Comparison of ENCODE assay signal across 26 mouse cellular contexts in the genomic region with DNA sequence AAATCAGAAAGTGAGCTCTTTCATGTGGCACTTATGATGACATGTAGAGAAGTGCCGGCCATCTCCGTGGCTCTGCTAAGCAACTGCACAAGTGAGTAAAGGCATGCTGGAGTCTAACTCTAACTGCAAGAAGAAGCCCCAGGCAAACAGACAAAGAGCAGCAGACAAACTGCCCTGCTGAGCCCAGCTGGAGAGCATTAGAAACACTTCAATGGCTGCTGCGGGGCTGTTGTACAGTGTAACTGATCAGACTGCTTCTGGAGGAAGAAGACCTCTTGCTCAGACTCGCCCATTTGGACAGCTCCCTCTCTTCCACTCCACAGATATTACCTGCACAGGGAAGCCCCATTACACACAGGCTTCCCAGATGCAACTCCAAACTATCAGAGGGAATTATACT. TPM values are rescaled to one million over a fixed set of nuclear protein-coding genes. Genes with fewer than 3 reads are reported as not detected.
DNase-seq lines count a peak whose midpoint lies in the region; ATAC-seq and TF ChIP-seq lines count a peak whose summit lies in the region.
"Had no signal": no experiment of that assay in that cellular context is flagged by ENCODE, and none has a peak within 500 bp of the region (broad histone marks: within the 10 kb centered on the region; RNA-seq: fewer than 3 reads in every experiment).

No protein-coding gene starts in this region.

- WGBS in hindbrain, embryonic 14.5 days, result 20% methylated on average over 4 of the region's 4 CpGs
- 85% methylated on average over 4 of the region's 4 CpGs for WGBS in heart, adult 2 months

- no peak for ATAC-seq in hindbrain, embryonic 14.5 days (ENCODE audit: low FRiP score)
- ATAC-seq: forebrain, embryonic 14.5 days; intestine, embryonic 16.5 days; liver, embryonic 12.5 days; midbrain, embryonic 16.5 days had no signal

- no peak for TF ChIP-seq EP300 in heart, adult 2 months (IDR thresholded peaks at IDR 0.05; ENCODE audit: insufficient read depth, low read depth, low read length)

- no peaks in the 10 kb centered on the region for H3K9me3 ChIP-seq in hindbrain, embryonic 14.5 days (ENCODE audit: control insufficient read depth, low read length)
- H3K9me3 ChIP-seq: embryonic facial prominence, embryonic 15.5 days; hindbrain, embryonic 15.5 days; limb, embryonic 12.5 days; liver, embryonic 12.5 days had no signal

- H3K27me3 ChIP-seq in hindbrain, embryonic 14.5 days (ENCODE audit: control insufficient read depth, insufficient read depth, low read length), result no peaks in the 10 kb centered on the region
- no peaks in the 10 kb centered on the region for H3K27me3 ChIP-seq in heart, adult 2 months (ENCODE audit: control insufficient read depth, insufficient read depth, low read length)
- H3K27me3 ChIP-seq: embryonic facial prominence, embryonic 15.5 days; hindbrain, embryonic 15.5 days; limb, embryonic 12.5 days; liver, embryonic 12.5 days had no signal

- intact Hi-C loops in left cerebral cortex, postnatal 4 days (cut with DNase I), result loop anchor here (10.0 kb wide), 1 partner anchor 143 kb away; a partner anchor contains a TSS
- intact Hi-C loops in left cerebral cortex, postnatal 10 days (cut with DNase I), result no loop called here
- intact Hi-C loops in heart, adult 2 months (cut with DNase I), result no loop called here

- peaks cover under 1% of the 10 kb centered on the region for H3K4me1 ChIP-seq in hindbrain, embryonic 14.5 days (replicated peaks; ENCODE audit: control insufficient read depth, insufficient read depth, low read length)
- H3K4me1 ChIP-seq in heart, adult 2 months (ENCODE audit: control insufficient read depth, insufficient read depth, low read length), result no peaks in the 10 kb centered on the region

- TF ChIP-seq POLR2A in heart, adult 2 months (IDR thresholded peaks at IDR 0.05; ENCODE audit: insufficient read depth, low read depth, low read length), result no peak

- H3K4me2 ChIP-seq in hindbrain, embryonic 14.5 days (replicated peaks), result no peak overlapping the region
- H3K4me2 ChIP-seq: embryonic facial prominence, embryonic 15.5 days; heart, embryonic 11.5 days; hindbrain, embryonic 15.5 days; limb, embryonic 12.5 days; liver, embryonic 12.5 days had no signal

- DNase-seq in cerebellum, adult 9-11 months, result peak; percentile 11
- no peak for DNase-seq in cerebellum, postnatal 14 days
- peak; percentile 58 for DNase-seq in left cerebral cortex, postnatal 4 days
- no peak for DNase-seq in left cerebral cortex, postnatal 10 days (ENCODE audit: extremely low spot score in 1 of 2, low spot score in 2 of 2)
- DNase-seq in hindbrain, embryonic 14.5 days (ENCODE audit: low spot score), result no peak
- peak; percentile 50 for DNase-seq in retina, embryonic 14.5 days (ENCODE audit: low spot score)
- DNase-seq in natural killer cell, adult 2 months (ENCODE audit: low spot score in 2 of 2), result no peak
- no peak for DNase-seq in heart, adult 2 months
- DNase-seq: adrenal gland, postnatal 25 days; cerebellum, adult 9-10 months; embryo, embryonic 11 days; gastrocnemius, adult 2 months; kidney, adult 9 months; kidney, postnatal 14 days; lung, adult 18-20 months; lung, postnatal 14 days; thymus, adult 2 months had no signal

- peaks cover 77% of the 10 kb centered on the region for H3K36me3 ChIP-seq in hindbrain, embryonic 14.5 days (replicated peaks; ENCODE audit: control insufficient read depth, insufficient read depth)
- no peaks in the 10 kb centered on the region for H3K36me3 ChIP-seq in heart, adult 2 months (ENCODE audit: control insufficient read depth, insufficient read depth, low read length)

- H3K79me2 ChIP-seq in heart, adult 2 months (replicated peaks; ENCODE audit: control insufficient read depth, insufficient read depth, low read length), result no peaks in the 10 kb centered on the region

- H3K4me3 ChIP-seq in hindbrain, embryonic 14.5 days (replicated peaks; ENCODE audit: low read length), result no peak overlapping the region
- no peak overlapping the region for H3K4me3 ChIP-seq in heart, adult 2 months
- H3K4me3 ChIP-seq: embryonic facial prominence, embryonic 15.5 days; gastrocnemius, adult 2 months; hindbrain, embryonic 15.5 days; limb, embryonic 12.5 days; liver, embryonic 12.5 days had no signal

- 0 out of 2 replicates have a peak overlapping the region, but pooled peaks have one; percentile 3 for H3K9ac ChIP-seq in hindbrain, embryonic 14.5 days
- H3K9ac ChIP-seq in heart, adult 2 months (ENCODE audit: low read depth, low read length), result no peak overlapping the region
- H3K9ac ChIP-seq: embryonic facial prominence, embryonic 15.5 days; hindbrain, embryonic 15.5 days; limb, embryonic 12.5 days; liver, embryonic 12.5 days had no signal

- TF ChIP-seq CTCF in heart, adult 2 months (IDR thresholded peaks at IDR 0.05), result no peak

- H3K27ac ChIP-seq in hindbrain, embryonic 14.5 days, result no peak overlapping the region
- no peak overlapping the region for H3K27ac ChIP-seq in heart, adult 2 months
- H3K27ac ChIP-seq: embryonic facial prominence, embryonic 15.5 days; gastrocnemius, adult 2 months; hindbrain, embryonic 15.5 days; limb, embryonic 12.5 days; liver, embryonic 12.5 days; stomach, postnatal 0 days had no signal

RNA-seq across cellular contexts. Expression of a gene that starts 6.0 kb away (rescaled TPM):
- 100 to 1,000 TPM; 160 to 169 TPM for total RNA-seq in left cerebral cortex, postnatal 4 days (2021)
- 100 to 1,000 TPM; 134 to 140 TPM for total RNA-seq in left cerebral cortex, postnatal 10 days (2021)
- 77.8 and 78.8 TPM in 2 replicates for polyA plus RNA-seq in hindbrain, embryonic 14.5 days (2014; fragmentation: Nextera tagmentation; extraction: Ambion mirVana)
- 10 to 100 TPM; 34.3 to 38.0 TPM for total RNA-seq in heart, adult 2 months (2021)
- polyA plus RNA-seq in heart, adult 2 months (2012; rRNA removed), result 27.8 and 31.4 TPM in 2 replicates

RNA-seq across cellular contexts. Expression of a gene that starts 6.3 kb away (rescaled TPM):
- 100 to 1,000 TPM; 111 to 122 TPM for total RNA-seq in left cerebral cortex, postnatal 4 days (2021)
- 10 to 100 TPM; 84.6 to 85.4 TPM for total RNA-seq in left cerebral cortex, postnatal 10 days (2021)
- 97.6 and 102 TPM in 2 replicates for polyA plus RNA-seq in hindbrain, embryonic 14.5 days (2014; fragmentation: Nextera tagmentation; extraction: Ambion mirVana)
- total RNA-seq in heart, adult 2 months (2021), result 1 to 10 TPM; 7.0 to 8.4 TPM
- polyA plus RNA-seq in heart, adult 2 months (2012; rRNA removed), result 9.4 and 16.0 TPM in 2 replicates

RNA-seq across cellular contexts. Expression of a gene that starts 15.9 kb away (rescaled TPM):
- total RNA-seq in left cerebral cortex, postnatal 4 days (2021), result 10 to 100 TPM; 20.7 to 24.9 TPM
- total RNA-seq in left cerebral cortex, postnatal 10 days (2021), result 10 to 100 TPM; 26.1 to 26.6 TPM
- 6.5 and 6.9 TPM in 2 replicates for polyA plus RNA-seq in hindbrain, embryonic 14.5 days (2014; fragmentation: Nextera tagmentation; extraction: Ambion mirVana)
- total RNA-seq in heart, adult 2 months (2021), result 10 to 100 TPM; 49.6 to 51.6 TPM
- polyA plus RNA-seq in heart, adult 2 months (2012; rRNA removed), result 111 and 128 TPM in 2 replicates

RNA-seq across cellular contexts. Expression of a gene that starts 54.6 kb away (rescaled TPM):
- 10 to 100 TPM; 20.0 to 22.3 TPM for total RNA-seq in left cerebral cortex, postnatal 4 days (2021)
- 1 to 10 TPM; 7.9 to 9.4 TPM for total RNA-seq in left cerebral cortex, postnatal 10 days (2021)
- 23.5 and 25.1 TPM in 2 replicates for polyA plus RNA-seq in hindbrain, embryonic 14.5 days (2014; fragmentation: Nextera tagmentation; extraction: Ambion mirVana)
- total RNA-seq in heart, adult 2 months (2021), result 1 to 10 TPM; 7.2 to 8.3 TPM
- 13.6 and 14.9 TPM in 2 replicates for polyA plus RNA-seq in heart, adult 2 months (2012; rRNA removed)

RNA-seq across cellular contexts. Expression of a gene that starts 55.8 kb away (rescaled TPM):
- total RNA-seq in left cerebral cortex, postnatal 4 days (2021), result 10 to 100 TPM; 48.3 to 56.0 TPM
- 10 to 100 TPM; 49.0 to 55.7 TPM for total RNA-seq in left cerebral cortex, postnatal 10 days (2021)
- polyA plus RNA-seq in hindbrain, embryonic 14.5 days (2014; fragmentation: Nextera tagmentation; extraction: Ambion mirVana), result 37.4 and 39.9 TPM in 2 replicates
- 100 to 1,000 TPM in 1 of 2 experiments, 10 to 100 TPM in 1; 93.6 to 108 TPM for total RNA-seq in heart, adult 2 months (2021)
- 134 and 145 TPM in 2 replicates for polyA plus RNA-seq in heart, adult 2 months (2012; rRNA removed)

Comparison
In these comparisons a context has a peak if more than half of its experiments do, and no peak if none do; other contexts are left out.
1. DNase-seq: peak in cerebellum, adult 9-11 months (single experiment), left cerebral cortex, postnatal 4 days (single experiment) and retina, embryonic 14.5 days (single experiment); none in cerebellum, postnatal 14 days (0 of 2), left cerebral cortex, postnatal 10 days (0 of 2), hindbrain, embryonic 14.5 days (single experiment), natural killer cell, adult 2 months (0 of 2) and heart, adult 2 months (0 of 2).
2. RNA of a gene that starts 6.3 kb away (total RNA-seq): 111 to 122 TPM in left cerebral cortex, postnatal 4 days and 84.6 to 85.4 TPM in left cerebral cortex, postnatal 10 days; 7.0 to 8.4 TPM in heart, adult 2 months; every median in the first group is over 4 times any median in the second.